Mouse (Mus musculus) 3134 (cell line): ENCODE measurements around the gene Fbxw20.
"Not testable (repeated sequence)": the region's sequence is repeated elsewhere in the genome, so short reads cannot be mapped to it uniquely, and the experiment has no call there.

Experiments
- DNase-seq: peaks from one replicate; pipeline ENCODE4 v3.0.0-alpha.2; 2011; ENCODE audit warnings: low spot score; ENCODE audit not compliant: insufficient read length; ENCODE audit errors: extremely low read depth

The Fbxw20 gene

DNA sequence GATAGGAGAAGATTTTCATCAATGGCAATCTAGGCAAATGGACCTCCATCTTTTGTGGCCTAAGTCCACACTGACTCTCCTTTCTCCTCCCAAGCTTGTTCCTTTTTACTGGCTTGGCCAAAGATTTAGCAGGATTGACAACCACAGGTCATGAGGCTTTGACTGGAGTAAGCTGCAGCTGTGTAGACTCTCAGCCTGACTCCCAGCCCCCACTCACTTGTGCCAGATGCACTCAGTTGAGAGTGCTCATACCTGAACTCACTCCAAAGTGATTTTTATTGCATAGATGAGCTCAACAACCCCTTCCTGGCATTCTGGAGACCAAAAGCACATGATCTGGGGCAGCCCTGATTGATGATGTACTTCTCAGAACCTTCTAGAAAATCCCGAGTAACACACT is at the start of gene Fbxw20:
Gene Fbxw20 (minus strand): TSS at position 101 of the 400 bp plus-strand sequence.
- DNase-seq = no peak

DNA sequence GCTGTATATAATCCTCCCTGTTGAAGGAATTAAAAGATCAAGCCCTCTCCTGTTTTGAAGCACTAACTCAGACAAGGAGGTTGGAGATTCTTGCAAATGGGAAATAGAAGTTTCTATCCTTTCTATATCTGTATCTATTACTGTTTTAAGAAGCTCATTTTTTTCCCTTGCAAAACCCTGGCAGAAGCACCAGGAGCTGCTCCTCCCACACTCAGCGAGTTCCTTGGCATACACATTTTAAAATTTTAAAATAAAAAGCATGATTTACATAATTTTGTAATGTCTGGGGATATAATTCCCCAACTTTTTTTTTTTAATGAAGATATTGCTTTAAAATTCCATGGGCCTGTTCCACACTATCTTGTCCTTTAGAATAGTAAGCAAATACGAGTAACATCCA is 28.5 kb upstream of the Fbxw20 start:
- no peak for DNase-seq

DNA sequence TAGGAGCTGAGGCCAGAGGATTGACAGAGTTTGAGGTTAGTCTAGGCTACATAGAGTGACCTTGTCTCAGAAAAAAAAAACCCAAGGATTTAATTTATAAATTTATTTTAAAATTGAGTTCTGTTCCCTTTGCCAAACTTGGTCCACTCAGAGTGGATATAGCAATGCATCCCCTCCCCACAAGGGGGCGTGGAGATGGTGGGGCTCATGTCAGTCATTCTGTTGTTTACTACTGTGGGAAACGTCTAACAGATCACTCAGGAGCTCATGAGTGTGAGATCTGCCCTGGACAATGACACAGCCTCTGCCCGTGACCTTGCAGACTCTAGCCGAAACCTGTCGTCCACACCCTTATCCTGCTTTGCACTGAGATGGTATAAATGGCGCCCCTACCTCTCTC is 16.1 kb downstream of the Fbxw20 start:
- no peak for DNase-seq

GRCm38 (mm10) chr9:109201347-109201746 is 33.2 kb downstream of the Fbxw20 start:
- DNase-seq = not testable (repeated sequence)

GRCm38 (mm10) chr9:109200349-109200748 is 34.2 kb downstream of the Fbxw20 start:
- DNase-seq = no peak

DNA sequence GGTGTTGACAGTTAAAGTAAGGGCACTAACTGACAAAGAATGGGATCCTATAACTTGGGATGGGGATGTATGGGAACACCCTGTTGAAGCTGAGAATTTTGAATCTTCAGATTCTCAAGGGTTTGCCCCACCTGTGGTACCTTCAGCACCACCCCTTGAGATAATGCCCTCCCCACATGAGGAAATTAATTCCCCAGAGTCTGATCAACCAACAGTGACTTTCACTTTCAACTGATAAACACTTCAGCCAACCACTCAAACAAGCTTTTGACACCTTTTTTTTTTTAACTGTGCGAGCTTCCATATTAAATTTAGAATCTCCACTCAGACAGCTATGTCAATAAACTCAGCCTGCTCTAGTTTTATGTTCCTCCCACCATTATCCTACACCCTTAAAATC is 35.2 kb downstream of the Fbxw20 start:
- DNase-seq = no peak

GRCm38 (mm10) chr9:109195875-109196274 is 38.7 kb downstream of the Fbxw20 start, which contains the start of gene Fbxw13:
Gene Fbxw13, minus strand, starts transcription at chr9:109195975.
- not testable (repeated sequence) for DNase-seq

GRCm38 (mm10) chr9:109177208-109177607 is 57.3 kb downstream of the Fbxw20 start:
- no peak for DNase-seq

GRCm38 (mm10) chr9:109176301-109176700 is 58.3 kb downstream of the Fbxw20 start:
- no peak for DNase-seq
